Mouse (Mus musculus) bone marrow macrophage, adult 2 months (primary cell): ENCODE results near the gene Hist1h4j.
"Not testable (repeated sequence)": the region's sequence is repeated elsewhere in the genome, so short reads cannot be mapped to it uniquely, and the experiment has no call there.

Source experiments
- CTCF ChIP-seq: IDR thresholded peaks from 2 replicates; pipeline ENCODE4 v1.5.1; 2012; ENCODE audit warnings: low read depth, mild to moderate bottlenecking, low read length, moderate library complexity
- POLR2A ChIP-seq: IDR thresholded peaks from 2 replicates; pipeline ENCODE4 v1.6.1; 2012; ENCODE audit warnings: mild to moderate bottlenecking, low read depth, low read length, borderline replicate concordance

DNA sequence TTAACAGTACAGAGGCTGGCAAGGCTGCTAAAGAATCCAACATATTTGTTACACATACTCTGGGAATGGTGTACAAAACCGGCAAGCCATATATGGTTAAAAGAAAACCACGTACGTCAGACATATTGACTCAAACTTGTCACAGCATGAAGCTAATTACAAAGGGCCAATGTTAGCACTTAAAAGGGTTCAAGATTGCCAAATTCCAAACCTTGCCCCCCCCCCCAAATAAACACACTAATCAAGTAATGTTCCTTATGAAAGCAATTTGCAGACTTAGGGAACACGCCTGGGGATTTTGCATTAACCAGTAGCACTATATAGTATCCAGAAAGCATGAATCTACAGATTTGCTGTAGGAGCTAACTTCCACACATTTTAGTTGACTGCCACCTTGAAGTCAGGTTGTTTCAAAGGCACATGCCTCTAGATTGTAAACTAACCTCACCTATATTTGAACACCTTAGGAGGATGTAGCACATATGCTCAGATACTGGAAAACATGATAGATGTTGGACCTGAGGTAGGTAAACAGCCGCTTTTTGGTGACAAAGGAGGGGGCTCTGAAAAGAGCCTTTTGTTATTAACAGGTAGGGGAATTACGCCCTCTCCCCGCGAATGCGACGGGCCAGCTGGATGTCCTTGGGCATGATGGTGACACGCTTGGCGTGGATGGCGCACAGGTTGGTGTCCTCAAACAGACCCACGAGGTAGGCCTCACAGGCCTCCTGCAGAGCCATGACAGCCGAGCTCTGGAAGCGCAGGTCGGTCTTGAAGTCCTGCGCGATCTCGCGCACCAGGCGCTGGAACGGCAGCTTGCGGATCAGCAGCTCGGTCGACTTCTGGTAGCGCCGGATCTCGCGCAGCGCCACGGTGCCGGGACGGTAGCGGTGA is 47.7 kb downstream of the Hist1h4j start:
- not testable (repeated sequence) for TF ChIP-seq CTCF, POLR2A
